Mouse (Mus musculus): ENCODE measurements around the gene Me1. TPM values are rescaled to one million over a fixed set of nuclear protein-coding genes. Genes with fewer than 3 reads are reported as not detected.
"Not testable (repeated sequence)": the region's sequence is repeated elsewhere in the genome, so short reads cannot be mapped to it uniquely, and the experiment has no call there.

Gene Me1
- total RNA-seq, 2 experiments from 2014 or later = 122 to 129 TPM

- not testable (repeated sequence) for DNase-seq
These were observed 98.8 kb downstream of the Me1 start for GRCm38 (mm10) chr9:86596983-86597382.

GRCm38 (mm10) chr9:86594357-86594767 is 101.4 kb downstream of the Me1 start:
- DNase-seq = not testable (repeated sequence)

- no peak for DNase-seq
These were observed 102.8 kb downstream of the Me1 start for GRCm38 (mm10) chr9:86592676-86593668.

GRCm38 (mm10) chr9:86587019-86587795 is 108.5 kb downstream of the Me1 start:
- DNase-seq = no peak

GRCm38 (mm10) chr9:86583740-86584139 is 112.0 kb downstream of the Me1 start:
- DNase-seq = peak; percentile 30

GRCm38 (mm10) chr9:86579657-86580056 is 116.1 kb downstream of the Me1 start:
- no peak for DNase-seq

- no peak for DNase-seq
These were observed 120.6 kb downstream of the Me1 start for GRCm38 (mm10) chr9:86575178-86575577.

- DNase-seq = no peak
These were observed 122.0 kb downstream of the Me1 start for GRCm38 (mm10) chr9:86573616-86574303.

GRCm38 (mm10) chr9:86572636-86573291 is 123.0 kb downstream of the Me1 start:
- peak; percentile 39 for DNase-seq

GRCm38 (mm10) chr9:86572196-86572595 is 123.6 kb downstream of the Me1 start:
- DNase-seq = peak; percentile 39

GRCm38 (mm10) chr9:86571540-86572135 is 124.1 kb downstream of the Me1 start, which contains the start of the genes Pgm3 and Rwdd2a:
Pgm3 (minus strand) TSS chr9:86571842.
Rwdd2a (plus strand) TSS chr9:86571991.
- DNase-seq = peak; percentile 96

- no peak for DNase-seq
These were observed 124.8 kb downstream of the Me1 start for GRCm38 (mm10) chr9:86570946-86571345.

GRCm38 (mm10) chr9:86570261-86570890 is 125.4 kb downstream of the Me1 start:
- no peak for DNase-seq

GRCm38 (mm10) chr9:86569314-86569910 is 126.3 kb downstream of the Me1 start:
- DNase-seq = no peak

GRCm38 (mm10) chr9:86560543-86560942 is 135.2 kb downstream of the Me1 start:
- DNase-seq = no peak

- no peak for DNase-seq
These were observed 141.1 kb downstream of the Me1 start for GRCm38 (mm10) chr9:86554641-86555040.

GRCm38 (mm10) chr9:86553886-86554285 is 141.9 kb downstream of the Me1 start:
- no peak for DNase-seq

- no peak for DNase-seq
These were observed 145.0 kb downstream of the Me1 start for GRCm38 (mm10) chr9:86550717-86551116.

- DNase-seq = no peak
These were observed 146.1 kb downstream of the Me1 start for GRCm38 (mm10) chr9:86549637-86550162.

GRCm38 (mm10) chr9:86544559-86544958 is 151.2 kb downstream of the Me1 start:
- no peak for DNase-seq

Measured in gastrocnemius, postnatal 25 days (tissue).